Mouse (Mus musculus) c-Kit-negative CD71-positive TER-119-positive erythroid progenitor cells, embryonic 14.5 days (primary cell): ENCODE measurements around the gene Esam.

Source experiments
- DNase-seq: peaks from one replicate; pipeline ENCODE4 v3.0.0-alpha.2; 2013; ENCODE audit warnings: low read depth, low spot score

Gene Esam

GRCm38 (mm10) chr9:37554279-37554678 lies 26.4 kb downstream of the Esam start:
- DNase-seq, result no peak

- no peak for DNase-seq
Measured at GRCm38 (mm10) chr9:37554838-37555748, 27.2 kb downstream of the Esam start, which contains the start of gene Siae. Siae (plus strand) TSS chr9:37555698.

- no peak for DNase-seq
Measured at GRCm38 (mm10) chr9:37556366-37556765, 28.5 kb downstream of the Esam start.

- DNase-seq, result no peak
Measured at GRCm38 (mm10) chr9:37560617-37561016, 32.7 kb downstream of the Esam start.

GRCm38 (mm10) chr9:37563805-37564204 lies 35.9 kb downstream of the Esam start:
- DNase-seq, result no peak

- no peak for DNase-seq
Measured at GRCm38 (mm10) chr9:37567019-37567418, 39.1 kb downstream of the Esam start.

- no peak for DNase-seq
Measured at GRCm38 (mm10) chr9:37567454-37567853, 39.6 kb downstream of the Esam start.

GRCm38 (mm10) chr9:37567892-37568604 lies 40.2 kb downstream of the Esam start:
- DNase-seq, result no peak

GRCm38 (mm10) chr9:37568605-37569214 lies 40.8 kb downstream of the Esam start:
- no peak for DNase-seq

- DNase-seq, result no peak
Measured at GRCm38 (mm10) chr9:37569231-37569835, 41.5 kb downstream of the Esam start.

GRCm38 (mm10) chr9:37572204-37572876 lies 44.5 kb downstream of the Esam start:
- no peak for DNase-seq

- no peak for DNase-seq
Measured at GRCm38 (mm10) chr9:37576436-37576930, 48.6 kb downstream of the Esam start.

GRCm38 (mm10) chr9:37583594-37583993 lies 55.7 kb downstream of the Esam start:
- DNase-seq, result no peak

GRCm38 (mm10) chr9:37586718-37587117 lies 58.8 kb downstream of the Esam start:
- DNase-seq, result no peak
